Mouse (Mus musculus) lung, postnatal 0 days (tissue): ENCODE data around the gene Cacna2d3.

Experiments used
- CTCF ChIP-seq: IDR thresholded peaks from 2 replicates; pipeline ENCODE4 v1.5.1; 2016; ENCODE audit warnings: antibody characterized with exemption, mild to moderate bottlenecking
- EP300 ChIP-seq: IDR thresholded peaks from 2 replicates; pipeline ENCODE4 v1.6.1; 2016; ENCODE audit warnings: antibody characterized with exemption, mild to moderate bottlenecking, control low read depth

- TF ChIP-seq EP300, result no peak; the same call in 1 of the 2 replicates
- TF ChIP-seq CTCF, result no peak
Observed at GRCm38 (mm10) chr14:29260621-29261020, 461.0 kb downstream of the Cacna2d3 start.
